Mouse (Mus musculus) E14TG2a.4 (cell line): ENCODE measurements around the gene Tipin.

Experiments
- CTCF ChIP-seq: conservative IDR thresholded peaks from 2 replicates; pipeline ENCODE4 v1.5.1; 2014; ENCODE audit warnings: low read length
- POU5F1 ChIP-seq: IDR thresholded peaks from 2 replicates; pipeline ENCODE4 v1.6.1; 2014; ENCODE audit warnings: low read length, borderline replicate concordance

DNA sequence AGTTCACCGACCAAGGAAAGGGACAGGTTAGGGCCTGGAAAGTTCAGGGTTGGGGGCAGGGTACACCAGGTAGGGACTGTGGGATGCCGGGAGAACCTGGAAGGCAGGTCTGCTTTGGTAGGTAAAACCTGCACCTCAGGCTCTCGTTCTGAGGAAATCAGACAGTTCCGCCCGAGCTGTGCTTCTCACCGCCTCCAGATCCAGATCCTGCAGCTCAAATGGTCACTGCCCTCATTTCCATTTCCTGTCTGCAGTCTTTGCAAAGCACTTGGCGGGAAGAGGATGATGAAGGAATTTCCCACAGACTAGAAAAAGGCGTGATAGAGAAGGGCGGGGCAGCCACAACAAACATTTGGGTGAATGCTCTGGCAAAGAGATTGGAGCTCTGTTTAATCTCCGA lies 13.2 kb upstream of the Tipin start:
- TF ChIP-seq CTCF, result no peak
- no peak for TF ChIP-seq POU5F1
